Mouse (Mus musculus) hindbrain, embryonic 15.5 days (tissue): ENCODE data around the gene Crb3. TPM values are rescaled to one million over a fixed set of nuclear protein-coding genes. Genes with fewer than 3 reads are reported as not detected.

ENCODE experiments used
- ATAC-seq: fragments of 200-750 bp; cut with Nextera tagmentation; 2 replicates; pipeline ENCODE4 v1.8.0; 2017; ENCODE audit warnings: low read depth, moderate number of reproducible peaks, moderate TSS enrichment; ENCODE audit not compliant: low FRiP score
- H3K27ac ChIP-seq: fragments of 300-500 bp; sonication (generic); replicated peaks from 2 replicates; pipeline ENCODE4 v1.5.1; 2015; ENCODE audit warnings: mild to moderate bottlenecking, inconsistent platforms
- H3K27me3 ChIP-seq: fragments of 300-500 bp; sonication (generic); 2 replicates; pipeline ENCODE4 v1.6.1; 2015; ENCODE audit warnings: control low read depth, inconsistent platforms
- H3K36me3 ChIP-seq: fragments of 300-500 bp; sonication (generic); 2 replicates; pipeline ENCODE4 v1.6.1; 2015; ENCODE audit warnings: control low read depth, inconsistent platforms
- H3K4me1 ChIP-seq: fragments of 300-500 bp; sonication (generic); replicated peaks from 2 replicates; pipeline ENCODE4 v1.6.1; 2015; ENCODE audit warnings: control low read depth, inconsistent platforms
- H3K4me2 ChIP-seq: fragments of 300-500 bp; sonication (generic); 2 replicates; pipeline ENCODE4 v1.6.1; 2015; ENCODE audit warnings: moderate library complexity, mild to moderate bottlenecking, inconsistent platforms
- H3K4me3 ChIP-seq: fragments of 300-500 bp; sonication (generic); 2 replicates; pipeline ENCODE4 v1.5.1; 2015; ENCODE audit warnings: mild to moderate bottlenecking, inconsistent platforms
- H3K9ac ChIP-seq: fragments of 300-500 bp; sonication (generic); 2 replicates; pipeline ENCODE4 v1.6.1; 2015; ENCODE audit warnings: inconsistent platforms
- H3K9me3 ChIP-seq: fragments of 300-500 bp; sonication (generic); 2 replicates; pipeline ENCODE4 v1.6.1; 2016; ENCODE audit warnings: control low read depth, inconsistent platforms
- WGBS: fragments of 180-500 bp; shearing (Covaris S2); methylation state at CpG from one replicate; pipeline ENCODE4 v1.1.7; 2015; 5-methylcytosine and 5-hydroxymethylcytosine counted together
- polyA plus RNA-seq: library from polyadenylated mRNA; unstranded; fragments of >200 nt; fragmentation: Nextera tagmentation; extraction: Ambion mirVana; gene quantifications from 2 replicates; pipeline ENCODE4 v1.2.1, GENCODE M21; 2015

Crb3 gene
- polyA plus RNA-seq, 1 experiment from 2014 or later = 4.1 TPM

- ATAC-seq = peak; percentile 82
- under 1% methylated on average over 18 of the region's 19 CpGs for WGBS
- peak overlapping the region; percentile 19 for H3K4me3 ChIP-seq
- no peak overlapping the region for H3K9ac ChIP-seq
- H3K9me3 ChIP-seq = no peaks in the 10 kb centered on the region
- no peak overlapping the region for H3K27ac ChIP-seq
- H3K36me3 ChIP-seq = no peaks in the 10 kb centered on the region
- H3K27me3 ChIP-seq = peaks cover 10% of the 10 kb centered on the region; the same call in 1 of the 2 replicates
- peak overlapping the region; percentile 52 for H3K4me2 ChIP-seq
- H3K4me1 ChIP-seq = peaks cover 9% of the 10 kb centered on the region
Measured at GRCm38 (mm10) chr17:57095855-57096622, 37.1 kb downstream of the Crb3 start.

- Histone ChIP-seq H3K27ac (no peak overlapping the region), H3K9me3 (no peaks in the 10 kb centered on the region), H3K36me3 (no peaks in the 10 kb centered on the region), H3K27me3 (peaks cover 10% of the 10 kb centered on the region; the same call in 1 of the 2 replicates), H3K4me3 (peak overlapping the region; percentile 19), H3K4me2 (peak overlapping the region; percentile 52), H3K9ac (no peak overlapping the region), H3K4me1 (peaks cover 9% of the 10 kb centered on the region)
- ATAC-seq = peak; percentile 81
- WGBS = 2% methylated on average over 11 of the region's 11 CpGs
Measured at GRCm38 (mm10) chr17:57096623-57096920, 37.7 kb downstream of the Crb3 start.

DNA sequence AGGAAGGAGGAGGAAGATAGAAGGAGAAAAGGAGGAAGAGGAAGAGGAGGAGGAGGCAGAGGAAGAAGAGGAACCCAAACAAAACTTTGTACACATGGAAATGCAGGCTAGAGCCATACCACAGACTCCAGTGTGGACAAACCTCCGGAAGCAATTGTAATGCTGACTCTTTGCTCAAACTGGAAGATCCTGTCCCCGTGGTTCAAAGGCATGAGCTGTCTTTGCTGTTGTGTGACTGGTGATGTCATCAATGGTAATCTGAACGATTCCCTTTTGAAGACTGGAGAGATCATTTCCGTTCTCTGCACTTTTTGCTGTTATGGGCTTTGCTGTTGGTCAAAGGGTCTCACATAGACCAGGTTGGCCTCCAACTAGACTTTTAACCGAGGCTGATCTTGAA, 39.4 kb downstream of the Crb3 start:
- Histone ChIP-seq H3K9ac (no peak overlapping the region), H3K27ac (no peak overlapping the region), H3K4me2 (no peak overlapping the region), H3K9me3 (no peaks in the 10 kb centered on the region), H3K4me3 (no peak overlapping the region), H3K36me3 (no peaks in the 10 kb centered on the region), H3K27me3 (peaks cover 10% of the 10 kb centered on the region; the same call in 1 of the 2 replicates), H3K4me1 (peaks cover 9% of the 10 kb centered on the region)
- 92% methylated on average over 5 of the region's 5 CpGs for WGBS
- ATAC-seq = no peak

DNA sequence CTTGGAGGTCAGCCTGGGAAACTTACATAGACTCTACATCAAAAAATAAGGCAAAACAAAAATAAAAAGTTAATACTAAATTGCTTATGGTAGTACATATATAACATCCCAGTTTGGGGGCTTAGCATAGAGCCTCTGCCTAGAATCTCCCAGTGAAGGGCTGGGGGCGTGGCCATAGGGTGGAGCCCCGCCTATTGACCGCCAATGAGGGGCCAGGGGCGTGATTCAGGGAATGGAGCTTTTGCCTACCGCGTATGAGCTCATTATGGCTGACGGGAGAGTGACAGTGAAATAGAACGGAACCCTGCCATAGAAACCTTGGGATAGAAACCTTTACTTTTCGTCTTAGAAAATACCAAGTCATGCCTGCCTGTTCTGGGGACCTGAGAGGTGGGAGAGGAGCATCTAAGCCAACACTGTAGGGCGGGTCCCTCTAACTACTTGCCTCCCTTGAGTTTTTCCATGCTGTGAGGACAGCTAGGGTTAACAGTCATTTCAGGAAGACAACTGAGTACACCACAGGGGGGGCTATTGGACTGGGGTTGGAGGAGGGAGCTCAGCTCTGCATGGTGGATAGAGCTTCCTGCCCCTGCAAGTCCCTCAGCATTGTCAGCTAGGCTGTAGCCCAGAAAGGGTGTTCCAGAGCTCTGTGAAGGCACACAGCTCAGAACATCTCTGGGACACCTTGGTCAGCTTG, 40.9 kb downstream of the Crb3 start:
- H3K27me3 ChIP-seq = peaks cover 10% of the 10 kb centered on the region; the same call in 1 of the 2 replicates
- ATAC-seq = no peak
- H3K36me3 ChIP-seq = no peaks in the 10 kb centered on the region
- peaks cover 15% of the 10 kb centered on the region for H3K4me1 ChIP-seq
- H3K4me3 ChIP-seq = no peak overlapping the region
- no peak overlapping the region for H3K4me2 ChIP-seq
- H3K27ac ChIP-seq = no peak overlapping the region
- WGBS = 8% methylated on average over 10 of the region's 10 CpGs
- H3K9ac ChIP-seq = no peak overlapping the region
- no peaks in the 10 kb centered on the region for H3K9me3 ChIP-seq

- no peaks in the 10 kb centered on the region for H3K36me3 ChIP-seq
- no peak for ATAC-seq
- no peaks in the 10 kb centered on the region for H3K27me3 ChIP-seq
- peaks cover 14% of the 10 kb centered on the region for H3K4me1 ChIP-seq
- no peak overlapping the region for H3K27ac ChIP-seq
- no peak overlapping the region for H3K4me2 ChIP-seq
- H3K4me3 ChIP-seq = no peak overlapping the region
- WGBS = 82% methylated on average over 2 of the region's 2 CpGs
- no peaks in the 10 kb centered on the region for H3K9me3 ChIP-seq
- no peak overlapping the region for H3K9ac ChIP-seq
Measured at GRCm38 (mm10) chr17:57102276-57102675, 43.4 kb downstream of the Crb3 start.

GRCm38 (mm10) chr17:57104496-57104895, 45.6 kb downstream of the Crb3 start:
- Histone ChIP-seq H3K9me3 (no peaks in the 10 kb centered on the region), H3K36me3 (no peaks in the 10 kb centered on the region), H3K9ac (peak overlapping the region; percentile 81), H3K27ac (no peak overlapping the region), H3K4me3 (peak overlapping the region; percentile 59), H3K4me2 (peak overlapping the region; percentile 96), H3K4me1 (peaks cover 14% of the 10 kb centered on the region), H3K27me3 (no peaks in the 10 kb centered on the region)
- no peak for ATAC-seq
- 47% methylated on average over 4 of the region's 4 CpGs for WGBS

DNA sequence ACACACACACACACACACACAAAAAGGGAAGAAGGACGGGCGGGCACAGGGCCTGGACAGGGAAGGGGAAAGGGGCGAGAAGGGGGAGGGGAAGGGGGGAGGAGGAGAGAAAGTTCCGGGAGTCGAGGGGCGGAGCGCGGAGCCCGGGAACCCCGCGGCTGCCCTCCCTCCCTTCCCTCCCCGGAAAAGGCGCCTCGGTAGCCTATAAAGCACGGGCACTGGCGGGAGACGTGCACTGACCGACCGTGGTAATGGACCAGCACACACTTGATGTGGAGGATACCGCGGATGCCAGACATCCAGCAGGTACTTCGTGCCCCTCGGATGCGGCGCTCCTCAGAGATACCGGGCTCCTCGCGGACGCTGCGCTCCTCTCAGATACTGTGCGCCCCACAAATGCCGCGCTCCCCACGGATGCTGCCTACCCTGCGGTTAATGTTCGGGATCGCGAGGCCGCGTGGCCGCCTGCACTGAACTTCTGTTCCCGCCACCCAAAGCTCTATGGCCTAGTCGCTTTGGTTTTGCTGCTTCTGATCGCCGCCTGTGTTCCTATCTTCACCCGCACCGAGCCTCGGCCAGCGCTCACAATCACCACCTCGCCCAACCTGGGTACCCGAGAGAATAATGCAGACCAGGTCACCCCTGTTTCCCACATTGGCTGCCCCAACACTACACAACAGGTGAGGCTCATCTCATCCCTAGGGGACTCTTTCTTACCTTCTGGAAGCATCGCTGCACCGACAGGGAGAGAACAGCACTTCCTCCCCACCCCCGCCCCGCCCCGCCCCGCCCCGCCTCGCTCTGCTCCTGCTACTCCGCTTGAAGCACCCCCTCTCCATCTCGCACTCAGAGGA, 46.5 kb downstream of the Crb3 start, which contains the start of gene Tnfsf9:
Tnfsf9 (plus strand) TSS at position 145 of the 854 bp plus-strand sequence.
- Histone ChIP-seq H3K36me3 (no peaks in the 10 kb centered on the region), H3K4me3 (peak within 1 kb of the TSS; percentile 59), H3K27ac (peak within 1 kb of the TSS; percentile 57), H3K9ac (peak within 1 kb of the TSS; percentile 81), H3K9me3 (no peaks in the 10 kb centered on the region), H3K27me3 (no peaks in the 10 kb centered on the region), H3K4me2 (peak within 1 kb of the TSS; percentile 96), H3K4me1 (peaks cover 14% of the 10 kb centered on the region)
- WGBS = under 1% methylated on average over 59 of the region's 61 CpGs
- ATAC-seq = peak; percentile 86

DNA sequence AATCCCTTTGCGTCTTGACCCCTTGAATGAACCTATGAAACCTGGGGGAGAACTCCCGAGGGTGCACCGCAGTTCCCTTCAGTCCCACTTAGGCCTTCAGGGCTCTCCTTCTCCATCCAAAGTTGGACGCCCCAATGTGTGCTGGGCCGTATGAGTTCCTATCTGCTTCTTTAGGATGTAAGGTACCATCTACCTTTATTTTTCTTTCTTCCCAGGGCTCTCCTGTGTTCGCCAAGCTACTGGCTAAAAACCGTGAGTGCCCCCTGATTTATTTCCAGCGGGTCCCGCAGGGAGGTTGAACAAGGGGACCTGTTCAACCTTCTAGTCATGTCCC, 47.1 kb downstream of the Crb3 start:
- Histone ChIP-seq H3K36me3 (no peaks in the 10 kb centered on the region), H3K27me3 (no peaks in the 10 kb centered on the region), H3K4me1 (peaks cover 14% of the 10 kb centered on the region), H3K4me2 (peak overlapping the region; percentile 96), H3K27ac (no peak overlapping the region), H3K9ac (peak overlapping the region; percentile 81; the same call in 1 of the 2 replicates), H3K9me3 (no peaks in the 10 kb centered on the region), H3K4me3 (peak overlapping the region; percentile 59)
- no peak; the same call in 1 of the 2 replicates for ATAC-seq
- WGBS = 4% methylated on average over 9 of the region's 9 CpGs

- 91% methylated on average over 5 of the region's 5 CpGs for WGBS
- Histone ChIP-seq H3K4me1 (peaks cover 14% of the 10 kb centered on the region), H3K9me3 (no peaks in the 10 kb centered on the region), H3K27me3 (no peaks in the 10 kb centered on the region), H3K4me2 (no peak overlapping the region), H3K27ac (no peak overlapping the region), H3K4me3 (no peak overlapping the region), H3K36me3 (no peaks in the 10 kb centered on the region), H3K9ac (no peak overlapping the region)
- ATAC-seq = no peak
Measured at GRCm38 (mm10) chr17:57107064-57107463, 48.2 kb downstream of the Crb3 start.

- no peaks in the 10 kb centered on the region for H3K27me3 ChIP-seq
- no peak overlapping the region for H3K27ac ChIP-seq
- H3K4me3 ChIP-seq = no peak overlapping the region
- peaks cover 14% of the 10 kb centered on the region for H3K4me1 ChIP-seq
- no peaks in the 10 kb centered on the region for H3K36me3 ChIP-seq
- no peaks in the 10 kb centered on the region for H3K9me3 ChIP-seq
- H3K9ac ChIP-seq = no peak overlapping the region
- no peak overlapping the region for H3K4me2 ChIP-seq
- 84% methylated on average over 7 of the region's 7 CpGs for WGBS
- no peak for ATAC-seq
Measured at GRCm38 (mm10) chr17:57108040-57108665, 49.2 kb downstream of the Crb3 start.

DNA sequence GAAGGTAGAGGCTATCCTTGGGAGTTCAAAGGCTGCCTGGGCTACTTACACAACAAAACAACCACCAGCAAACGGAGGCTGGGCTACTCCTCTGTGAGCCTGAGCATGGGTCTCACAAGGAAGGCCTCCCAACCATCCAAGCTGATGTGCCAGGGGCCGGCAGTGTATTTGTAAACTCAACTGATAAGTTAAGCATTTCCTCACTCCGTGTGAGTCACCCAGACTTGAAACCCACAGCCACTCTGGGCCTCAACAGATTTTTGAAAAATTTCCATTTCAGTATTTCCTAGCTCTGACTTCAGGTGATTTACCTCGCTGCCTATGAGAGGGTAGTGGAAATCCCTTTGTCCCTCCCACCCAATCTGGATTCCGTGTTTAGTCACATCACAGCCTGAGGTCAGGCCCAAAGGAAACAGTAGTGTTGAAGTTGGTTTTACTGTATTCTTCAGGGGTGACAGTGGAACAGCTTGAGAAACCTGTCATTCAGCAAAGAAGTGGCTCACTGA, 49.8 kb downstream of the Crb3 start:
- H3K9ac ChIP-seq = no peak overlapping the region
- H3K27ac ChIP-seq = no peak overlapping the region
- ATAC-seq = no peak
- no peak overlapping the region for H3K4me3 ChIP-seq
- H3K4me2 ChIP-seq = no peak overlapping the region
- H3K36me3 ChIP-seq = no peaks in the 10 kb centered on the region
- H3K4me1 ChIP-seq = peaks cover 14% of the 10 kb centered on the region
- H3K27me3 ChIP-seq = no peaks in the 10 kb centered on the region
- WGBS = 70% methylated on average over 5 of the region's 5 CpGs
- H3K9me3 ChIP-seq = no peaks in the 10 kb centered on the region
